Mouse (Mus musculus) limb, embryonic 12.5 days (tissue): Measurements from ENCODE around the gene Fmo1. TPM values are rescaled to one million over a fixed set of nuclear protein-coding genes. Genes with fewer than 3 reads are reported as not detected.

Experiments
- ATAC-seq: fragments of 200-750 bp; cut with Nextera tagmentation; 2 replicates; pipeline ENCODE4 v1.8.0; 2017; ENCODE audit warnings: low read depth, moderate TSS enrichment; ENCODE audit not compliant: insufficient number of reproducible peaks, insufficient read depth, low FRiP score, low TSS enrichment
- H3K27ac ChIP-seq: fragments of 300-500 bp; sonication (generic); 2 replicates; pipeline ENCODE4 v1.5.1; 2016; ENCODE audit warnings: mild to moderate bottlenecking, moderate library complexity
- H3K27me3 ChIP-seq: fragments of 300-500 bp; sonication (generic); 2 replicates; pipeline ENCODE4 v1.6.1; 2016; ENCODE audit warnings: mild to moderate bottlenecking, moderate library complexity
- H3K36me3 ChIP-seq: fragments of 300-500 bp; sonication (generic); 2 replicates; pipeline ENCODE4 v1.6.1; 2016; ENCODE audit warnings: mild to moderate bottlenecking, moderate library complexity
- H3K4me1 ChIP-seq: fragments of 300-500 bp; sonication (generic); replicated peaks from 2 replicates; pipeline ENCODE4 v1.6.1; 2016
- H3K4me2 ChIP-seq: fragments of 300-500 bp; sonication (generic); 2 replicates; pipeline ENCODE4 v1.6.1; 2016; ENCODE audit warnings: mild to moderate bottlenecking, moderate library complexity
- H3K4me3 ChIP-seq: fragments of 300-500 bp; sonication (generic); replicated peaks from 2 replicates; pipeline ENCODE4 v1.5.1; 2016; ENCODE audit warnings: mild to moderate bottlenecking
- H3K9ac ChIP-seq: fragments of 300-500 bp; sonication (generic); replicated peaks from 2 replicates; pipeline ENCODE4 v1.6.1; 2016; ENCODE audit warnings: mild to moderate bottlenecking, moderate library complexity
- H3K9me3 ChIP-seq: fragments of 300-500 bp; sonication (generic); 2 replicates; pipeline ENCODE4 v1.6.1; 2016; ENCODE audit warnings: mild to moderate bottlenecking, moderate library complexity
- WGBS: fragments of 180-500 bp; shearing (Covaris S2); methylation state at CpG from one replicate; pipeline ENCODE4 v1.1.7; 2016; 5-methylcytosine and 5-hydroxymethylcytosine counted together
- polyA plus RNA-seq: library from polyadenylated mRNA; unstranded; fragments of >200 nt; fragmentation: Nextera tagmentation; extraction: Ambion mirVana; gene quantifications from 2 replicates; pipeline ENCODE4 v1.2.1, GENCODE M21; 2016

Fmo1 gene
- polyA plus RNA-seq, 1 experiment from 2014 or later, result 4.7 TPM

DNA sequence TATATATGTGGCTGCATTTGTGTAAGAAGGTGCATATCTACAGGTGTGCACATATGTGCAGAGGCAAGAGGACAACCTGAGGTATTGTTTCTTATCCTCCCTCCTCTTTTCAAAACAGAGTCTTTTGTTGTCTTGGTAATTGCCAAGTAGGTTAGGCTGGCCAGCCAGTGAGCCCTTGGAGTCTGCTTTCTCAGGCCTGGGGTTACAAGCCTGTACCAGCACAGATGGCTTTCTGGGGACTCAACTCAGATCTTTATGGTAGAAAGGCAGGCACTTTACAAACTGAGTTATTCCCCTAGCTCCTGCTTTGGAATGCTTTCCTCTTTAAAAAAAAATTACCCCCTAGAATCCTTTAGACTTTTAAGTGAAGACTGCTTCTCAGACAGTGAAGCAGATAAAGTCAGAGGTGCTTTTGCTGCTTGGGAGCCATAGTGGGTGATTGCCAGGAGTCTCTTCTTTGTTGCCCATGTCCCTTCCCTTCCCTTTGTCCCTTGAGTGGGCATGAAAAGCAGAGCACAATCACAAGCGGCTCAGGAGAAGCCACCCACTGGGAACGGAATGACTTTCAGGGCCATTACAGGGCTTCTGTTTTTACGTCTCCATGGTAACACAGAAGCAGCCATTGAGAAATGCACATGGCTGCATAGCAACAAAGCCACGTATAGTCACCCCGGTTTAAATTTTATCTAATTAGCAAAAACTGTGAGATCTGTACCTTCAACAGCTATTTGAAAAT, 34.4 kb downstream of the Fmo1 start:
- peak; percentile 86 for ATAC-seq
- 0 out of 2 replicates have a peak overlapping the region, but pooled peaks have one; percentile 9 for H3K4me3 ChIP-seq
- no peaks in the 10 kb centered on the region for H3K9me3 ChIP-seq
- peak overlapping the region; percentile 42 for H3K4me2 ChIP-seq
- H3K27ac ChIP-seq, result peak overlapping the region; percentile 84
- peaks cover 12% of the 10 kb centered on the region; the same call in 1 of the 2 replicates for H3K4me1 ChIP-seq
- WGBS, result 4% methylated on average over 5 of the region's 5 CpGs
- no peaks in the 10 kb centered on the region for H3K36me3 ChIP-seq
- no peaks in the 10 kb centered on the region for H3K27me3 ChIP-seq
- H3K9ac ChIP-seq, result no peak overlapping the region

GRCm38 (mm10) chr1:162819280-162819679, 47.1 kb downstream of the Fmo1 start:
- Histone ChIP-seq H3K27me3 (no peaks in the 10 kb centered on the region), H3K9ac (no peak overlapping the region), H3K4me2 (no peak overlapping the region), H3K27ac (no peak overlapping the region), H3K36me3 (no peaks in the 10 kb centered on the region), H3K9me3 (no peaks in the 10 kb centered on the region), H3K4me1 (peaks cover 5% of the 10 kb centered on the region), H3K4me3 (no peak overlapping the region)
- WGBS, result 95% methylated on average over 5 of the region's 5 CpGs
- ATAC-seq, result no peak

DNA sequence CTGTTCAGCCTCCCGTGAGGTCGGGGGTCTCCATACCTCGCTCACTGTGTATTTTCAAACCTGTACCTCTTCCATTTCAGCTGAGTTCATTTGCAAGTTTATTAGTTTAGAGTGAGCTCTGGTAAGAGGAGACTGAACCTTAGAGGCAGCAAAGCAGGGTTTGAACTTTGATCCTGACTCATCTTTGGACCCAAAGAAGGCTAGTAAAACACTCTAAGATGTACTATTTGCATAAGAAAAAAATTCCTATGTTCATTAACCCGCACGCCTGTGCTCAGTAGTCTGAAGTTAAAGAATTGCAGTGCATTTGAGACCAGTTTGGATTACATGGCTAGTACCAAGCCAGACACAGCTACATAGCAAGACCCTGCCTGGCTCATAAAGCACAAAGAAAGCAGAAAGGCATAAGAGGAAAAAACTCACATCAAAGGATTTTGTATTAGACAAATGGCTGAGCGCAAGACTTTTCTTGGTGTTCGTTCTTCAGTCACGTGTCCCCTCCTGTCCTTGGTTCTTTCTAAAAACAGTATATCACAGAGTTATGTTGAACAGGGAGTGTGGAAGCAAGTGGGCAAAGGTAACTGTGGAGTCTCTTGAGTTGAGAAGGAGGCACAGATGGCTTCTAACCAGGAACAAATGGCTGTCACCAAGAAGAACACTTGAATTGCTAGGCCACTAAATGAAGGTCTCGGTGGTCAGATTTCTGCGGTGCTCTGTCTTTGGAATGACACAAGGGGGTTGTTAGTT, 50.9 kb downstream of the Fmo1 start:
- Histone ChIP-seq H3K9me3 (no peaks in the 10 kb centered on the region), H3K36me3 (no peaks in the 10 kb centered on the region), H3K9ac (no peak overlapping the region), H3K4me3 (no peak overlapping the region), H3K27me3 (no peaks in the 10 kb centered on the region), H3K27ac (0 out of 2 replicates have a peak overlapping the region, but pooled peaks have one; percentile 23), H3K4me2 (no peak overlapping the region), H3K4me1 (peaks cover 5% of the 10 kb centered on the region)
- ATAC-seq, result no peak
- 73% methylated on average over 10 of the region's 10 CpGs for WGBS

- Histone ChIP-seq H3K4me3 (no peak overlapping the region), H3K9ac (no peak overlapping the region), H3K9me3 (no peaks in the 10 kb centered on the region), H3K4me1 (peaks cover 5% of the 10 kb centered on the region), H3K4me2 (no peak overlapping the region), H3K27ac (no peak overlapping the region), H3K36me3 (no peaks in the 10 kb centered on the region), H3K27me3 (no peaks in the 10 kb centered on the region)
- WGBS, result 66% methylated on average over 4 of the region's 4 CpGs
- no peak for ATAC-seq
These were observed 51.5 kb downstream of the Fmo1 start for GRCm38 (mm10) chr1:162814932-162815331.

DNA sequence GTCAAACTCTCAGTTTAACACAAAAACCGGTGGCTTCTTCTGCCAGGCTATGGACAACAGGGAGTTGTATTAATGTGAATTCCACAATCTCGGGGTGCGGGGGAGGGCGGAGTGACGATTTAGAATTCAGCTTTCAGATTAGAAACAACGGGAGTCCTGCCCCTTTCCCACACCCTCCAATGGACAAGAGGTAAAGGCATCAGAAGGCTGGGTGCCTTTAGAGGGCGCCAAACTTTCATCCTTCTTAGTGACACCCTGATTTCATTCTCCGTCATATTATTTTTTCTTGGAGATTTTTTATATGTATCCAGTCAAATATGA, 52.6 kb downstream of the Fmo1 start, which contains the start of gene Fmo4:
TSS of gene Fmo4 (minus strand) at position 137 of the 321 bp plus-strand sequence.
- no peaks in the 10 kb centered on the region for H3K36me3 ChIP-seq
- H3K4me3 ChIP-seq, result no peak within 1 kb of the TSS
- no peak within 1 kb of the TSS for H3K27ac ChIP-seq
- WGBS, result 56% methylated on average over 8 of the region's 8 CpGs
- H3K9me3 ChIP-seq, result no peaks in the 10 kb centered on the region
- no peak for ATAC-seq
- H3K4me1 ChIP-seq, result peaks cover 5% of the 10 kb centered on the region
- H3K4me2 ChIP-seq, result no peak within 1 kb of the TSS
- no peak within 1 kb of the TSS for H3K9ac ChIP-seq
- H3K27me3 ChIP-seq, result no peaks in the 10 kb centered on the region

DNA sequence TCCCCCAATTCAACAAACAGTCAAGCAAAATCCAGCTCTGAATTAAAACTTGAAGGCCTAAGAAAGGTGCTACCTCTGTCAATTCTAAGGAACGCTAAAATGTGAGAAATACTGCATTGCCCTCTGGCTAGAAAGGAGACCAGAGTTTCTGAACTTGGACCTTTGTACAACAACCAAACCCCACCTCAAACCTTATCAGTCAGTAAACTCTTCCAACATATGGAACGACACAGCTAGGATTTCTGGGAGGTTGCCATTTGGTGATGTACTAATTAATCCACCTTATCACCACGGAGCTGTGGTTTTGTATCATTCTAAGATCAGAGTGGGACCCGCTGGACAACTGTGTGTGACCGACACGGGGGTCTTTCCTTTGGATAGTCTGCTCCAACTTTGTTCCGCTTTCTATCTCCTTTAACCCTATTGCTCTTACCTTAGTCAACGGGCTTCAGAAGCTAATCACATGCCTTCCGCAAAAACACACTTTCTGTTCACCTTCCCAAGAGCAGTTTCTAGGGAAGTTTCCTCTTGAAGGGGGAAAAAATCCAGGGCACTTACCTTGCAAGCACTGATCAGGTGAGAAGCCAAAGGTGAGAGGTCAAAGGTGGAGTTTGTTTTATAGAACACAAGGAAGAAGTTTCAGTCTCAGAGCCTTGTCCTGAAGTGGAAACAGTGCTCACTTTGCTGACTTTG, 53.1 kb downstream of the Fmo1 start:
- ATAC-seq, result no peak
- Histone ChIP-seq H3K4me2 (no peak overlapping the region), H3K9ac (no peak overlapping the region), H3K36me3 (no peaks in the 10 kb centered on the region), H3K9me3 (no peaks in the 10 kb centered on the region), H3K4me3 (no peak overlapping the region), H3K27ac (no peak overlapping the region), H3K27me3 (no peaks in the 10 kb centered on the region), H3K4me1 (peaks cover 5% of the 10 kb centered on the region)
- WGBS, result 91% methylated on average over 9 of the region's 9 CpGs

DNA sequence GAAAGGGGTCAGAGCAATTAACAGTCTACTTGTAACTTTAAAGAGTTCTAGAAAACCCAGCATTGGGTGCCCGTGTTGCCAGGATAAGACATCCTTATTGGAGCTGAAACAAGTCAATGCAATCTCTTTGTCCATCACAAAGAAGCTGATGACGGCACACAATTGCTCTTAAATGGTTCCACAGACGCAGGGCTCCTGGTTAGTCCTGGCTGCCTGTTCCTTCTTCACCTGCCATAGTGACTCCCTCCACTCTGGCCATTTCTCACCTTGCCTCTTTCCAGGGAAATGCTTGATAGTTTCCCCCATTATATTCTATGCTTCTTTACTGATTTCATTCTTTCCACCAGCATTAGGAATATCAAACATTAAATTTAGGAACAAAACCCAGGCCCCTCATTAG, 57.9 kb downstream of the Fmo1 start:
- Histone ChIP-seq H3K27me3 (no peaks in the 10 kb centered on the region), H3K27ac (no peak overlapping the region), H3K4me2 (no peak overlapping the region), H3K4me3 (no peak overlapping the region), H3K4me1 (no peaks in the 10 kb centered on the region), H3K36me3 (no peaks in the 10 kb centered on the region), H3K9ac (no peak overlapping the region), H3K9me3 (no peaks in the 10 kb centered on the region)
- WGBS, result 84% methylated on average over 3 of the region's 3 CpGs
- no peak for ATAC-seq

GRCm38 (mm10) chr1:162807441-162807840, 59.0 kb downstream of the Fmo1 start:
- H3K4me3 ChIP-seq, result no peak overlapping the region
- no peaks in the 10 kb centered on the region for H3K4me1 ChIP-seq
- no peak overlapping the region for H3K27ac ChIP-seq
- no peaks in the 10 kb centered on the region for H3K9me3 ChIP-seq
- no peak overlapping the region for H3K4me2 ChIP-seq
- ATAC-seq, result no peak
- H3K27me3 ChIP-seq, result no peaks in the 10 kb centered on the region
- no peaks in the 10 kb centered on the region for H3K36me3 ChIP-seq
- no peak overlapping the region for H3K9ac ChIP-seq
- 91% methylated on average over 5 of the region's 5 CpGs for WGBS

DNA sequence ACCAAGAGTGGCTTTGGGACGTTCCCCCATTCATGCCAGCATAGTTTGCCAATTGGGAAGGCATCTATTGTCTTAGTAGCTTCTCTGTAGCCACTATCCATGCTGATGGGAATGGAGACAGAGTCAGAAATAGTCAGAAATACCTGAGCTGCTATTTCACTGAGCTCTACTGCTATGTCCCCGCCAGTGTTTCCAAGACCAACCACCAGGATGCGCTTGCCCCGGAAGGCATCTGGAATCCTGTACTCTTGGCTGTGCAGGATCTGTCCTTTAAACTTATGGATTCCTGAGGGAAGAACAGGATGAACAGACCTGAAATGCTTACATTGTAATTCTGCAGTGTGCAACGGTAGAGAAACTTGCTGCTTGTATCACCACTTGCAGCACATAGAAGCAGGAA, 61.4 kb downstream of the Fmo1 start:
- Histone ChIP-seq H3K27ac (no peak overlapping the region), H3K9ac (no peak overlapping the region), H3K4me3 (no peak overlapping the region), H3K9me3 (no peaks in the 10 kb centered on the region), H3K27me3 (no peaks in the 10 kb centered on the region), H3K4me2 (no peak overlapping the region), H3K36me3 (no peaks in the 10 kb centered on the region), H3K4me1 (no peaks in the 10 kb centered on the region)
- 54% methylated on average over 5 of the region's 5 CpGs for WGBS
- no peak for ATAC-seq

GRCm38 (mm10) chr1:162796441-162796840, 70.0 kb downstream of the Fmo1 start:
- Histone ChIP-seq H3K4me2 (no peak overlapping the region), H3K36me3 (no peaks in the 10 kb centered on the region), H3K27ac (no peak overlapping the region), H3K9ac (no peak overlapping the region), H3K4me1 (no peaks in the 10 kb centered on the region), H3K27me3 (no peaks in the 10 kb centered on the region), H3K9me3 (no peaks in the 10 kb centered on the region), H3K4me3 (no peak overlapping the region)
- ATAC-seq, result no peak

DNA sequence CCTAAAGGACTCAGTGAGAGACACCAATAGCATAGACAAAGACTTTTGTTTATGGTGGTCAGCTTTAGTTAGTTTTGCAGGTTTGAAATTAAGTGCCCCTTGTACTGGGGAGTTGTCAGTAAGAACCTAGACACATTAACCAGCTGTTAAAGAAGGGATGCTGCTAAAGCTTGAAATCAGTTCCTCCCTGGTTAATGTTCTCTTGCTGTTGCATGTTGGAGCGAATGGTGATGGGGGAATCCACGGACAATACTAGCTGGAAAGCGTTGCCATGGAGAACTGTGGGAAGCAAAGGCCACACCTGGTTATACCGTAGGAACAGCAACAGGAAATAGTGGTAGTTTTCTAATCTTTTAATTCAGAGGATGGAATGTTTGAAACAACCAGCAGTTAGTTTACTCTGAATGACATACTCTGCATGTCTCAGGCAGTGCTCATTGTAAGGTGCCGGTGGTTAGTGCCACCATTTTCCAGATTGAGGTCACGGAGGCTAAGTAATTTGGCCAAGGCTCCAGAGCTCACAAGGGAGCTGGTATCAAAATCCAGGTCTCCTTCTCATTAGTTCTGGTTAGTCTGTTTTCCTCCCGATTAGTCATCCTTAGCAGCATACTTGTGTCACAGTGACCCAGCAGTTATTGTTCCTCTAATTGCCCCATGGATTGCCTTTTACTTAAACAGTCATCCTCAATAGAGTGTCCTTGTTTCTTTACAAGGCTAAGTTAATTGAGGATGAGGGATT, 73.9 kb downstream of the Fmo1 start:
- 70% methylated on average over 7 of the region's 7 CpGs for WGBS
- no peak for ATAC-seq
- Histone ChIP-seq H3K36me3 (no peaks in the 10 kb centered on the region), H3K4me3 (no peak overlapping the region), H3K4me2 (no peak overlapping the region), H3K9me3 (no peaks in the 10 kb centered on the region), H3K9ac (no peak overlapping the region), H3K27me3 (no peaks in the 10 kb centered on the region), H3K4me1 (no peaks in the 10 kb centered on the region), H3K27ac (no peak overlapping the region)
